Mouse (Mus musculus) embryo, embryonic 10 days (tissue): ENCODE measurements at regions not wholly inside any gene's neighbourhood (a gene's known extent, or its start where the extent isn't known, plus 50 kb on each side); places are given as distances from the start of the nearest gene placed in this dataset.

ENCODE experiments used
- DNase-seq: peaks from one replicate; pipeline ENCODE4 v3.0.0-alpha.2; 2015; ENCODE audit warnings: low spot score

- DNase-seq: no peak
Observed at GRCm38 (mm10) chr9:117967080-117967479, 73.2 kb upstream of the Azi2 start.

- DNase-seq: peak; percentile 48
Observed at GRCm38 (mm10) chr9:117966326-117966989, 73.8 kb upstream of the Azi2 start.

GRCm38 (mm10) chr9:117962088-117963030 lies 77.9 kb upstream of the Azi2 start:
- no peak for DNase-seq

- no peak for DNase-seq
Observed at GRCm38 (mm10) chr9:117959845-117960244, 80.5 kb upstream of the Azi2 start.

- DNase-seq: no peak
Observed at GRCm38 (mm10) chr9:117957195-117957594, 83.1 kb upstream of the Azi2 start.

GRCm38 (mm10) chr9:117956691-117957090 lies 83.6 kb upstream of the Azi2 start:
- no peak for DNase-seq

- DNase-seq: no peak
Observed at GRCm38 (mm10) chr9:117927466-117927847, 112.8 kb upstream of the Azi2 start.

- no peak for DNase-seq
Observed at GRCm38 (mm10) chr9:117926700-117927465, 113.4 kb upstream of the Azi2 start.

GRCm38 (mm10) chr9:117922992-117923391 lies 117.3 kb upstream of the Azi2 start:
- no peak for DNase-seq

- DNase-seq: no peak
Observed at GRCm38 (mm10) chr9:117907895-117908424, 132.3 kb upstream of the Azi2 start.

GRCm38 (mm10) chr9:117905045-117905747 lies 135.1 kb upstream of the Azi2 start:
- no peak for DNase-seq

GRCm38 (mm10) chr9:117904621-117905020 lies 135.7 kb upstream of the Azi2 start:
- DNase-seq: no peak

- DNase-seq: peak; percentile 52
Observed at GRCm38 (mm10) chr9:117903025-117903424, 137.3 kb upstream of the Azi2 start.

GRCm38 (mm10) chr9:117902239-117902939 lies 137.9 kb upstream of the Azi2 start:
- no peak for DNase-seq

- no peak for DNase-seq
Observed at GRCm38 (mm10) chr9:117900631-117901030, 139.7 kb upstream of the Azi2 start.

- DNase-seq: no peak
Observed at GRCm38 (mm10) chr9:117896517-117896916, 143.8 kb upstream of the Azi2 start.

- no peak for DNase-seq
Observed at GRCm38 (mm10) chr9:117892601-117893000, 147.7 kb upstream of the Azi2 start.

- DNase-seq: peak; percentile 11
Observed at GRCm38 (mm10) chr9:117873172-117873571, 167.1 kb upstream of the Azi2 start.

GRCm38 (mm10) chr9:117872387-117873081 lies 167.8 kb upstream of the Azi2 start:
- DNase-seq: peak; percentile 65

GRCm38 (mm10) chr9:117872021-117872386 lies 168.3 kb upstream of the Azi2 start:
- DNase-seq: peak; percentile 55
